Mouse (Mus musculus) T-helper 1 cell (primary cell): ENCODE data around the gene Krt15.

ENCODE experiments used
- in situ Hi-C: fragments of 300-600 bp; cut with MboI, MseI; formaldehyde crosslinking; loops from one replicate; pipeline ENCODE4 v1.15.1; 2025; ENCODE audit warnings: high pct_unique_total_duplicates

Krt15 gene

GRCm38 (mm10) chr11:100135731-100136130, at the start of gene Krt15:
Krt15 (minus strand) TSS chr11:100135928.
- in situ Hi-C loops: no loop called here

- in situ Hi-C loops: no loop called here
Observed at GRCm38 (mm10) chr11:100181725-100182124, 46.0 kb upstream of the Krt15 start.

- in situ Hi-C loops: loop anchor here (10.0 kb wide), 1 partner anchor 106 kb away; no protein-coding TSS in a partner anchor
Observed at GRCm38 (mm10) chr11:100179260-100179659, 43.5 kb upstream of the Krt15 start.

- in situ Hi-C loops: loop anchor here (10.0 kb wide), 1 partner anchor 106 kb away; no protein-coding TSS in a partner anchor
Observed at GRCm38 (mm10) chr11:100178307-100178706, 42.6 kb upstream of the Krt15 start.

- in situ Hi-C loops: loop anchor here (10.0 kb wide), 1 partner anchor 108 kb away; no protein-coding TSS in a partner anchor
Observed at GRCm38 (mm10) chr11:100176791-100177190, 41.1 kb upstream of the Krt15 start.

- in situ Hi-C loops: no loop called here
Observed at GRCm38 (mm10) chr11:100168765-100169762, 33.3 kb upstream of the Krt15 start.

GRCm38 (mm10) chr11:100168071-100168470, 32.3 kb upstream of the Krt15 start:
- in situ Hi-C loops: no loop called here

- in situ Hi-C loops: no loop called here
Observed at GRCm38 (mm10) chr11:100164392-100164791, 28.7 kb upstream of the Krt15 start.

- in situ Hi-C loops: no loop called here
Observed at GRCm38 (mm10) chr11:100157908-100158477, 22.3 kb upstream of the Krt15 start.

GRCm38 (mm10) chr11:100157331-100157730, 21.6 kb upstream of the Krt15 start:
- in situ Hi-C loops: no loop called here

GRCm38 (mm10) chr11:100155497-100156255, 19.9 kb upstream of the Krt15 start:
- in situ Hi-C loops: no loop called here

GRCm38 (mm10) chr11:100148615-100149330, 13.0 kb upstream of the Krt15 start, which contains the start of gene Krt19:
Krt19 (minus strand) TSS chr11:100148665.
- in situ Hi-C loops: no loop called here

- in situ Hi-C loops: no loop called here
Observed at GRCm38 (mm10) chr11:100147566-100148353, 12.0 kb upstream of the Krt15 start.

GRCm38 (mm10) chr11:100145858-100146560, 10.3 kb upstream of the Krt15 start:
- in situ Hi-C loops: no loop called here

GRCm38 (mm10) chr11:100145104-100145503, 9.4 kb upstream of the Krt15 start:
- in situ Hi-C loops: no loop called here

GRCm38 (mm10) chr11:100140966-100141365, 5.2 kb upstream of the Krt15 start:
- in situ Hi-C loops: no loop called here

- in situ Hi-C loops: no loop called here
Observed at GRCm38 (mm10) chr11:100139391-100139790, 3.7 kb upstream of the Krt15 start.

- in situ Hi-C loops: no loop called here
Observed at GRCm38 (mm10) chr11:100138809-100139208, 3.1 kb upstream of the Krt15 start.

- in situ Hi-C loops: no loop called here
Observed at GRCm38 (mm10) chr11:100137693-100138092, 2.0 kb upstream of the Krt15 start.

- in situ Hi-C loops: no loop called here
Observed at GRCm38 (mm10) chr11:100136559-100136958, 831 bp upstream of the Krt15 start.
